Mouse (Mus musculus) frontal cortex, postnatal 10 days (tissue): ENCODE results near the gene Fbln5.

Experiments
- DNase-seq, 2 experiments: peaks; one replicate each; pipeline ENCODE4 v3.0.0; 2022; ENCODE audit warnings: low spot score in 2 of 2, mixed read lengths in 1 of 2

Fbln5 gene

GRCm38 (mm10) chr12:101763065-101763464, 55.8 kb downstream of the Fbln5 start:
- DNase-seq = no peak

GRCm38 (mm10) chr12:101762054-101762453, 56.8 kb downstream of the Fbln5 start:
- no peak for DNase-seq

- no peak for DNase-seq
These were observed 59.3 kb downstream of the Fbln5 start for GRCm38 (mm10) chr12:101759440-101760045.

GRCm38 (mm10) chr12:101758698-101759097, 60.2 kb downstream of the Fbln5 start:
- DNase-seq = no peak

GRCm38 (mm10) chr12:101742375-101742774, 76.5 kb downstream of the Fbln5 start:
- no peak for DNase-seq

GRCm38 (mm10) chr12:101740486-101740885, 78.4 kb downstream of the Fbln5 start:
- no peak for DNase-seq

GRCm38 (mm10) chr12:101740045-101740444, 78.8 kb downstream of the Fbln5 start:
- no peak for DNase-seq

GRCm38 (mm10) chr12:101718755-101719150, 100.1 kb downstream of the Fbln5 start:
- DNase-seq = no peak

GRCm38 (mm10) chr12:101718054-101718754, 100.7 kb downstream of the Fbln5 start, which contains the start of gene Tc2n:
Gene Tc2n, minus strand, starts transcription at chr12:101718523.
- peak; percentile 9 to 21 for DNase-seq

- no peak for DNase-seq
These were observed 119.7 kb downstream of the Fbln5 start for GRCm38 (mm10) chr12:101699176-101699575.
